Mouse (Mus musculus): ENCODE measurements around the gene Mdm2.
A peak's percentile ranks its signal among the peaks of the same experiment; 100 is the strongest.
"Not testable (repeated sequence)": the region's sequence is repeated elsewhere in the genome, so short reads cannot be mapped to it uniquely, and the experiment has no call there.

The Mdm2 gene

GRCm38 (mm10) chr10:117732184-117732583 lies 21.6 kb upstream of the Mdm2 start:
- no peak for DNase-seq (ENCODE audit: low read depth)

GRCm38 (mm10) chr10:117731244-117732101 lies 20.9 kb upstream of the Mdm2 start:
- DNase-seq (ENCODE audit: low read depth) = peak; percentile 71

DNA sequence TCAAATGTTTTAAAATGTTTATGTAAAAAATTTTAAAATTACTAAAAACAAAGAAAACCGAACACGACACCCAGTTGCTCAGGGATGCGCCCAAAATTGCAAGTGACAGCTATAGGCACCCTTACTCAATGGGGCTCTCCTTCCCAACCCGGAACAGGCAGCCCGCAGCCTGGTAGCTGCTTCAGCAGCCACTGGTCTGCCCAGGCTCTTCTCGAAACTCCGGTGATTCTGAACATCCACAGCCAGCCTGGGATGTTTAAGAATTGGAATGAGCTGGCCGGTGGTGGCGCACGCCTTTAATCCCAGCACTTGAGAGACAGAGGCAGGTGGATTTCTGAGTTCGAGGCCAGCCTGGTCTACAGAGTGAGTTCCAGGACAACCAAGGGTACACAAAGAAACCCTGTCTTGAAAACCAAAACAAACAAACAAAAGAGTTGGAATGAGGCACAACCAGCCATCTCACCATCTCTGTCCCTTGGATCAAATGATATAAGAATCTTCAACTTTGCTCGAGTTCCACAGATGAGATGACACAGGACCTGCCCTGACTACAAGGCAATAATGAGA lies 20.2 kb upstream of the Mdm2 start:
- DNase-seq (ENCODE audit: low read depth) = no peak

DNA sequence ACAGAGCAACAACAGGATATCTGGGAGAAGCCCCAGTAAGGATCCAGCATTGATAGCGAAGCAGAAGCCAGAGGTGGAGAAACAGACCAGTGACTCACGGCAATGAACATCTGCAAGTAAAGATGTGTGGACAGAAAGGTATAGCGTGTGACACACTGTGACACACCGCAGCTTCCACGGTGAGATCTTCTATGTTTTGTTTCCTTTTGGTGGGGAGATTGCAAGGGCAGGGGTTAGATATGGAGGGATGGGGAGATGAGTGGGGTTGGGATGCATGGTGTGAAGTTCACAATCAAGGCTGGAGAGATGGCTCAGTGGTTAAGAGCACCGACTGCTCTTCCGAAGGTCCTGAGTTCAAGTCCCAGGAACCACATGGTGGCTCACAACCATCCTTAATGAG lies 19.6 kb upstream of the Mdm2 start:
- DNase-seq (ENCODE audit: low read depth) = no peak

DNA sequence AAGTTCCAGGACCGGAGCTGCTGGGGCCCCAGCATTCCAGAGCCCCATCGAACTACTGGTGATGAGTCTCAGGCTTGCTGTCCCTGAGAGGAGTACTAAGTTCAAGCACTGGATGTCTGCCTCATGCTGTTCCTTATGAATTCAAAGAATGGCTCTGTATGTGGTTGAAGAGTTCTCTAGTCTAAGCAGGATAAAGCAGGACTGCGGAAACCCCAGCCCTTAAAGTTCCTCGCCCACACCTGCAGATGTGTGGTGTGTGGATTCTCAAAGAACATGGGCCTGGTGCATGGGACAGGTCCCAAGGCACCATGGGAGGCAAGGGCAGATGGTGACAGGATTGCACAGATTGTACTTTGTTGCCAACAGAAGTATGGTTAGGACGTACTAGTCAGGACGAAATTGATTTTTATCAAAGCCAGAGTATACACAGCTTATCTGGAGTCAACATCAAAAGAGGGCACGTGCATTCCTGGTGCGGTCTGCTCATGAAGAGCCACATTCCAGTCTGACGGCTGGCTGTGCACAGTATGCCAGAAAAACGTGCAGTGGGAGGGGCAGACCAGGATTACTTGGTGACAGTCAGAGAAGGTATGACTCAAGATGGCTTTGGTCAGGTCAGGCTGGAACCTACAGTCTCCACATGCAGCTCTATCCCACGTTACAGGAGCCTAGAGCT lies 18.7 kb upstream of the Mdm2 start:
- DNase-seq (ENCODE audit: low read depth) = no peak

DNA sequence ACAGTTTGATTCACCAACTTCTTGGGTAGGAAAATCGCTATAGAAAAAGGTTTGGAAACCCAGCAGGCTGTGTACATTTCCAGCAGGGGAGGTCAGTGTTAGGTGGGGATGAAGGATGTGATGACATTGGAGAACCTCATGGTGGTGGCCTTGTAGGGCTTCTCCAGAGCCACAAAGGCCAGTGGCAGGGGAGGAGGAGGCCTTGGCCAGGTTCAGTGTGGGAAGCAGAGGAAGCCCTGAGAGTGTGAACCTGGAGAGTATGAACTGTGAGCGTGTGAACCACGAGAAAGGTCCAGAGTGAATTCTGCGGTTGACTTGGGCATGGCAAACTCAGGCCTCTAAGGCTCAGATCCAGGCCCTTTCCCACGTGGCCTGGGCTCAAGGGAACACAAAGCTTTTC lies 18.0 kb upstream of the Mdm2 start:
- no peak for DNase-seq (ENCODE audit: low read depth)

DNA sequence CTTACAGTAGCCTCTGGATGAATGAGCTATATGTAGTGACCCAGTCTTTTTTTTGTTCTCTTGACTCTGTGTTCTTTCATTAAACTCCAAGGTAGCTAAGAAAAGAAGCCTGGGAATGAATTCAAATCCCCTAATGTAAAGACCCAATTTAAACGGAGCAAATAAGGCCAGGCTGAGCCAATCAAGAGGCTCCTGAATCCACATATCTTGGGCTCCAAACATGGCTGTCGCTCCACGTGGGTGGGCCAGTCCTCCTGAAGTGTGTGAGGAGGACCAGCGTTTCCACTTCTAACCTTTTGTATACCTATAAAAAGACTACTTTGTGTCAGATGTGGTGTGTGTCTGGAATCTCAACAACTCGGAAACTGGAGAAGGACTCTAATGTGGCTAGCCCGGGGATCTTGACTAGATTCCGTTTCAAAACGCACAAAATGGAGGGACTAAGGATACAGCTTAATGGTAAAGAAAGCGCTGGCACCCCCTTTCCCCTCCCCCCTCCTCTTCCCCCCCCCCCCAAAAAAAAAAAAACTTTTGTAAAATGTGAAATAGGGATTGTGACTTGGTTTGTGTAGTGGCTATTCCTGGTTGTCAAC lies 17.1 kb upstream of the Mdm2 start:
- DNase-seq (ENCODE audit: low read depth) = no peak

DNA sequence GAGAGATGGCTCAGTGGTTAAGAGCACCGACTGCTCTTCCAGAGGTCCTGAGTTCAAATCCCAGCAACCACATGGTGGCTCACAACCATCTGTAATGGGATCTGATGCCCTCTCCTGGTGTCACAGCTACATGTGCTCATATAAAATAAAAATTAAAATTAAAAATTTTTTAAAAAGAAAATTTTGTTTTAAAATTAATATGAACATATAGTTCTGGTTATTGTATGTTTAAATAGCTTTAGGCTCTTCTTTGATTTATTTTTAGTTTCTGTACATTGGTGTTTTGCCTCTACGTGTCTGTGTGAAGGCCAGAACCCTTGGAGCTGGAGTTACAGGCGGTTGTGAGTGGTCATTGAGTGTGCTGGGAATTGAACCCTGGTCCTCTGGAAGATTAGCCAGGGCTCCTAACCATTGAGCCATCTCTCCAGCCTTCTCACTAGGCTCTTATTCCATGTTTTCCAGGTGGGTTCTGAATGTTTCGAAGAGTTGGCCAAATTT lies 16.4 kb upstream of the Mdm2 start:
- DNase-seq (ENCODE audit: low read depth) = no peak

DNA sequence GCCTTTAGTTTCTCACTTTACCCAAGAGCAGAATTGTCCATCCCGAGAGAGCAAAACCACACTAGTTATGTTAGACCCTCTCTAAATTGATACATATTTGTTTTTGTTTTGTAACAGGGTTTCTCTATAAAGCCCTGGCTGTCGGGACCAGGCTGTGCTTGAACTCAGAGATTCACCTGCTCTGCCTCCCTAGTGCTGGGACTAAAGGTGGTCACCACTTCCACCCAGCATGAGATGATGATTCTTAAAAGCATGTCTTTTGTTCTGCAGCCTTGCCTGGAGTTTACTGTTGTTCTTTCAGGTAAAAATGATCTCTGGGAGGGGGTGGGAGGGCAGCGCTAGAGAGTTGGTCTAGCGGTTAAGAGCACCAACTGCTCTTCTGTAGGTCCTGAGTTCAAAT lies 15.8 kb upstream of the Mdm2 start:
- no peak for DNase-seq (ENCODE audit: low read depth)

GRCm38 (mm10) chr10:117725671-117726070 lies 15.1 kb upstream of the Mdm2 start:
- DNase-seq (ENCODE audit: low read depth) = no peak

GRCm38 (mm10) chr10:117724804-117725361 lies 14.3 kb upstream of the Mdm2 start:
- no peak for DNase-seq (ENCODE audit: low read depth)

DNA sequence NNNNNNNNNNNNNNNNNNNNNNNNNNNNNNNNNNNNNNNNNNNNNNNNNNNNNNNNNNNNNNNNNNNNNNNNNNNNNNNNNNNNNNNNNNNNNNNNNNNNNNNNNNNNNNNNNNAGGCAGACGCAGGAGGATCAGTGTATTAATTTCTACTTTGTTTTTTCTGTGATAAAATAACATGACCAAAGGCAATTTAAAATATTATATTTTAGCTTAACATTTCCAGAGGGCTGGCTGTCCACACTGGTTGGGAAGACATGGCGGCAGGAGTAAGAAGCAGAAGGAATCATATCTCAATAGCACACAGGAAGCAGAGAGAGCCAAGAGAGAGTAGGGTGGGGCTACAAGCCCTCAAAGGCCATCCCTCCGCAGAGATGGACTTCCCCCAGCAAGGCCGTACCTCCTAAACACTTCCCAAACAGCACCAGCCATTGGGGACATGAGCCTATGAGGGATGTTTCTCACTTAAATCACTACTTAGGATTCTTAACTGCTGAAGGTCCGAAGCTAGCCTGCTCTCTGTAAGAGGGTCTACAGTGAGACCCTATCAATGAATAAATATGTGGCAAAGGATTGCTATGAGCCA lies 13.7 kb upstream of the Mdm2 start:
- no peak for DNase-seq (ENCODE audit: low read depth)

GRCm38 (mm10) chr10:117718161-117719119 lies 7.9 kb upstream of the Mdm2 start:
- no peak for DNase-seq (ENCODE audit: low read depth)

GRCm38 (mm10) chr10:117717583-117717982 lies 7.0 kb upstream of the Mdm2 start:
- DNase-seq (ENCODE audit: low read depth) = no peak

DNA sequence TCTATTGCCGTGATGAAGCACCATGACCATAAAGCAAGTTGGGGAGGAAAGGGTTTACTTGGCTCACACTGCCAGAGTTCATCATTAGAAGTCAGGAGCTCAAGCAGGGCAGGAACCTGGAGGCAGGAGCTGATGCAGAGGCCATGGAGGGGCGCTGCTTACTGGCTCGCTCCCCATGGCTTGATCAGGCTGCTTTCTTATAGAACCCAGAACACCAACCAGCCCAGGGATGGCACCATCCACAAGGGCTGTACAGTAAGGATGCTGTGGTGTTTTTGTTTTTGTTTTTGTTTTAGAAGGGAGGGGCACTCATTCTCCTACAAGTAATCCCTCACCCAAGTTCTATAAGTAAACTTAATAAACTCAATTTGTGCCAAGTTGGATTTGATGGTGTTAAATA lies 6.1 kb upstream of the Mdm2 start:
- DNase-seq (ENCODE audit: low read depth) = no peak

GRCm38 (mm10) chr10:117715654-117716053 lies 5.1 kb upstream of the Mdm2 start:
- not testable (repeated sequence) for DNase-seq (ENCODE audit: low read depth)

- DNase-seq (ENCODE audit: low read depth) = peak; percentile 72
Observed at GRCm38 (mm10) chr10:117714928-117715500, 4.5 kb upstream of the Mdm2 start.

GRCm38 (mm10) chr10:117714048-117714545 lies 3.5 kb upstream of the Mdm2 start:
- DNase-seq (ENCODE audit: low read depth) = no peak

DNA sequence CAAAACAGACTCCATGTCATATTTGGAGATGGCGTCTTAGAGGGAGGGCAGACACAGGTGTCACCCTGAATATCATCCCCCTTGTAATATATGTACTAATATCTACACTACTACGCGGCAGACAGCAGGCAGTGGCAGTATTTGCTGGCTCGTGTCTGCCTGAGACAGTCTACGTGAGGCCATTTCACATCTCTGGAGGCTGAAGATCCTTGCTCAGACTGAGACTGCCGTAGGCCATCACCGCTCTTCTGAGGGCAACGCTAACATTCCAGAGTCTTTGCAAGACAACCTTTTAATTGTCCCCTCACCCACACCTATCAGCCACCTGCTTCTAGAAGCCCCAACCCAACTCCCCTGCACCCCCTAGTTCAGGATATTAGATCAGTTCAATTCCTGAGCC lies 2.9 kb upstream of the Mdm2 start:
- DNase-seq (ENCODE audit: low read depth) = no peak

GRCm38 (mm10) chr10:117712871-117713270 lies 2.3 kb upstream of the Mdm2 start:
- no peak for DNase-seq (ENCODE audit: low read depth)

Data from induced T-regulatory cell, adult 2 months (primary cell).